Mouse (Mus musculus): ENCODE data around the gene Rrnad1. TPM values are rescaled to one million over a fixed set of nuclear protein-coding genes. Genes with fewer than 3 reads are reported as not detected.

Gene Rrnad1
- 2.5 and 5.0 TPM in 2 replicates for total RNA-seq (2015; ENCODE audit: low replicate concordance)
- total RNA-seq (2017; ENCODE audit: low replicate concordance): 4.9 and 5.3 TPM in 2 replicates

- ATAC-seq (replicated peaks; ENCODE audit: low FRiP score, poor library complexity, severe bottlenecking): peak; percentile 88
Measured at GRCm38 (mm10) chr3:87930078-87930795, at the start of gene Rrnad1, which contains the start of gene Isg20l2. Rrnad1 (minus strand) TSS chr3:87930717. Isg20l2 (plus strand) TSS chr3:87930314.

GRCm38 (mm10) chr3:87980085-87980484 lies 49.6 kb upstream of the Rrnad1 start:
- no peak for ATAC-seq (replicated peaks; ENCODE audit: low FRiP score, poor library complexity, severe bottlenecking)

DNA sequence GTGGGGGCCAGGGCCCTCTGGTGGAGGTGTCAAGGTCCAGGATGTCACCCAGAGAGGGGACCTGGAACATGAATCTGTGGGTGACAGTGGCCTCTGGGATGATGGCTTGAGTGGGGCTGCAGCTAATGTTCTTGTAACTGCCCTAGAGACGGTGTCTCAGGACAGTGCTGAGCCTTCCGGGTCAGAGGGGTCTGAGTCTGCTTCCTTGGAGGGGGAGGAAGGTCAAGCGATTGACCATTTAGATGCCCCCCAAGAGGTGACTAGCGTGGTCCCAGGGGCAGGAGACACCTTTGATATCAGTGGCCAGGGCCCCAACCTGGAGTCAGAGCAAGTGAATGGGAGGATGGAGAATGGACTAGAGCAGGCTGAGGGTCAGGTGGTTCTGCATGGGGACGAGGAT lies 49.0 kb upstream of the Rrnad1 start:
- no peak for ATAC-seq (replicated peaks; ENCODE audit: low FRiP score, poor library complexity, severe bottlenecking)

DNA sequence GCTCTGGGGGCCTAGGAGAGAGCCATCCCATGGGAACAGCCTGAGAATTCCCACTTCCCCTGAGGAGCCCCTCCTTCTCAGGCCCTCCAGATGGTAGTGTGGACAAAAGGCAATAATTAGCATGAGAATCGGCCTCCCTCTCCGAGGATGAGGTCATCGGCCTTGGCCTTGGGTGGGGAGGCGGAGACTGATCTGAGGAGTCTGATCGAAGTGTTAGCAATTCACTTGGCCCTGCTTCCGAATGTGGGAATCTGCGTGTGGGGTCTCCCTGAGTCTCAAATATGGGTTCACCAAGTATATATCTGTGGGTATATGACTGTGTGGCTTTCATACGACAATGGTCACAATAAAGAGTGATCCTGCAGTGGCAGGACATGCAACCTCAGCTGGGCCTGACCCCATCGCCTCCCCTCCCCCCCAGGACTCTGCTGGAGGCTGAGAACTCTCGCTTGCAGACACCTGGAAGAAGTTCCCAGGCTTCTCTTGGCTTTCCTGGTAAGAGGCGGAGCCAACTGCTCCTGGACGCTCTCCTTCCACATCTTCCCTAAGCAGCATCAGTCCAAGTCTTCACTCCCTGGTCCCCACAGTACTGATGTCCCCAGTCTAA lies 44.0 kb upstream of the Rrnad1 start:
- ATAC-seq (replicated peaks; ENCODE audit: low FRiP score, poor library complexity, severe bottlenecking): no peak

- no peak for ATAC-seq (replicated peaks; ENCODE audit: low FRiP score, poor library complexity, severe bottlenecking)
Measured at GRCm38 (mm10) chr3:87973593-87974380, 43.3 kb upstream of the Rrnad1 start.

DNA sequence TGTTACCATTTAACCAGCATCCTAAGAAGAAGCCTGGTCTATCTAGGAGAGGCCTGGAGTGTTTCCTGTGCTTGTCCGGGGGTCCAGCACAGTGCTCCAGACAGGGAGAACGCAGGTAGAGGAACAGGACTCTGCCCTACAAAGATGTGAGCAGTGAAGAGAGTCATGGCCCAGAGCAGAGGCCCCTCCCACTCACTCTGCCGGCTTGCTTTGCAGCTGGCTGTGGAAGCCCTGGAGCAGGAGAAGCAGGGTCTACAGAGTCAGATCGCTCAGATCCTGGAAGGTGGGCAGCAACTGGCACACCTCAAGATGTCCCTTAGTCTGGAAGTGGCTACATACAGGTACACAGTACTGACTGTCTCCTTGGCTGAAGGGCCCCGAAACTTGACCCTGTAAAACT lies 42.3 kb upstream of the Rrnad1 start:
- no peak for ATAC-seq (replicated peaks; ENCODE audit: low FRiP score, poor library complexity, severe bottlenecking)

DNA sequence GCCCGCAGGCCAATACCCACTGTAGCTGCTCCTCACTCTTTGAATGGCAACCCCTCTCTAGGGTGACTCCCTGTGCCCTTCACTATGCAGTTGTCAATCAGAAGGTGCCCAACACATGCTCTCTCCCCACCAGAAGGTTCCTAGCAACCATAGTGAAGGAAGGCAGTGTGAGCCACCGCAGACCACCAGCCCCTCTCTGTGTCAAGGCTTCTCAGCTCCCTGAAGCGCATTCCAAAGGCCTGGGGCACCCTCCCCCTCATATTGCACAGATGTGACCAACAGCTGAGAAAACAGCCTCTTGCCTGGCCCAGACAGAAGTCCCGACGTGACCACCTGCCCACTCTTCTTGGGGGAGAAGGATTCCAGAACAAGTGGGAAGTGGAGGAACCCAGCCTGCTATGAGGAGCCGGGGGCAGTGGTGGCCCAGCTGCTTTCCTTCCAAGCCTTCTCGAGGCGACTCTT lies 41.7 kb upstream of the Rrnad1 start:
- ATAC-seq (replicated peaks; ENCODE audit: low FRiP score, poor library complexity, severe bottlenecking): no peak

DNA sequence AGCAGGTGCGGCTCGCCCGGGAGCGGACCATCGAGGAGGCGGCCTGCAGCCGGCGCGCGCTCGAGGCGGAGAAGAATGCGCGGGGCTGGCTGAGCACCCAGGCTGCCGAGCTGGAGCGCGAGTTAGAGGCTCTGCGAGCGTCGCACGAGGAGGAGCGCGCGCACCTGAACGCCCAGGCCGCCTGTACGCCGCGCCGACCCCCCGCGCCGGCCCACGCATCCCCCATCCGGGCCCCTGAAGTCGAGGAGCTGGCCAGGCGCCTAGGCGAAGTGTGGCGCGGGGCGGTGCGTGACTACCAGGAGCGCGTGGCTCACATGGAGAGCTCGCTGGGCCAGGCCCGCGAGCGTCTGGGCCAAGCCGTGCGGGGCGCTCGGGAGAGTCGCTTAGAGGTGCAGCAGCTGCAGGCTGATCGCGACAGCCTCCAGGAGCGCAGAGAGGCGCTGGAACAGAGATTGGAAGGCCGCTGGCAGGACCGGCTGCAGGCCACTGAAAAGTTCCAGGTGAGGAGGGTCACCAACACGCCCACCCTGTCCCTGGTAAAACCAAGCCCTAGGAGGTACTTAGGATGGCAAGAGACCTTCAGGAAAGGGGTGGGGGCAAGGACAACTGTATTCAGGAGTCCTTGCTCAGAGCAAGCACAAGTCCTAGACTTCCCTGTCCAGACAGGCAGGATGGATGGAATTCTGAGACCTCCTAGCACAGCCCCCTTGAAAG lies 41.1 kb upstream of the Rrnad1 start:
- ATAC-seq (replicated peaks; ENCODE audit: low FRiP score, poor library complexity, severe bottlenecking): no peak

GRCm38 (mm10) chr3:87970939-87971488 lies 40.5 kb upstream of the Rrnad1 start, which contains the start of gene Nes:
Nes (plus strand) TSS chr3:87971078.
- no peak for ATAC-seq (replicated peaks; ENCODE audit: low FRiP score, poor library complexity, severe bottlenecking)

GRCm38 (mm10) chr3:87970184-87970938 lies 39.8 kb upstream of the Rrnad1 start:
- no peak for ATAC-seq (replicated peaks; ENCODE audit: low FRiP score, poor library complexity, severe bottlenecking)

DNA sequence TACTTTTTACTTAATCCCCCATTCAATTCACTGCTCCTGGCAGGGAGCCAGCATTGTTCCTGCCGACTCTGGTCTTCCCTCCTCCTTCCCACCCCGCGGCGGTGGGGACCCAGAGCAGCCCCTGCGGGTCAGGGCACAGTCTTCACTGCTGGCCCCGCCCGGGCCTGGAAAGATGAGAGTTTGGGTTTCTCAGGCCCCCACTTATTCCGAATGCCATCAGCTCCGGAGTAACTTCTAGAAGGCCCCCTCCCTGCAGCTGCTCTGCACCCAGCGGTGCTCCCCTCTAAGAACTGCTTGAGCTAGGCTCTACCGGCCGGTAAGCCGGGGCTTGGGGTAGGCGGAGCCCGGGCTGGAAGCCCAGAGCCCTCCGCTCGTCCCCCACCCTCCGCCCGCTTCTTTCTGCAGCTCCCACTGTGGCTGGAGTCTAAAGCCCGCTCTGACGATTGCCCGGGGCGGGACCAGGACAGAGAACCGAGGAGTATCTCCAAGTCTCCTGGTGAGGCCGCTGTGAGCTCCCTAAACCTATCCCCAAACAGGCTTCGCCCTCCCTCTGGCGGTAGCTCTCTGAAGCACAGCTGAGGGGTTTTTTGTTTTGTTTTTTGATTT lies 30.2 kb upstream of the Rrnad1 start:
- peak; percentile 82 for ATAC-seq (replicated peaks; ENCODE audit: low FRiP score, poor library complexity, severe bottlenecking)

- ATAC-seq (replicated peaks; ENCODE audit: low FRiP score, poor library complexity, severe bottlenecking): no peak
Measured at GRCm38 (mm10) chr3:87960191-87960585, 29.7 kb upstream of the Rrnad1 start.

- ATAC-seq (replicated peaks; ENCODE audit: low FRiP score, poor library complexity, severe bottlenecking): no peak
Measured at GRCm38 (mm10) chr3:87959371-87959770, 28.9 kb upstream of the Rrnad1 start.

- no peak for ATAC-seq (replicated peaks; ENCODE audit: low FRiP score, poor library complexity, severe bottlenecking)
Measured at GRCm38 (mm10) chr3:87958967-87959366, 28.4 kb upstream of the Rrnad1 start.

DNA sequence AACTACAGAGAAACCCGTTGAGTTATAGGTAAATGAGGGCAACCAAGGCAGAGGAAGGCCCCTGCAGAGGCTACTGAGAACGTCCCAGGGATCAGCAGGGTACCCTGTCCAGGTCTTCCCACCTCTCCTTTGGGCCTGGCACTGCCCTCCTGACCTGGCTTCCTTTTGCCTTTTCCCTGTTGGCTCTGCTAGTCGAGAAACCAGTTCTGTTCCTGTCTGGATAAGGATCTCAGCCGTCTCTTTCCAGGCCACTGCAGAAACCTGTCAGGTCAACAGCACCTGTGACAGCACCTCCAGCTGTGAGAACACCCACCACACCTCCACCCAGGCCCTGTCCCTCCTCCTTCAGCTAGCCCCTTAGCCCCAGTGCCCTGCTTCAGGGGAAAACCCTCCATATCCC lies 28.0 kb upstream of the Rrnad1 start:
- no peak for ATAC-seq (replicated peaks; ENCODE audit: low FRiP score, poor library complexity, severe bottlenecking)

DNA sequence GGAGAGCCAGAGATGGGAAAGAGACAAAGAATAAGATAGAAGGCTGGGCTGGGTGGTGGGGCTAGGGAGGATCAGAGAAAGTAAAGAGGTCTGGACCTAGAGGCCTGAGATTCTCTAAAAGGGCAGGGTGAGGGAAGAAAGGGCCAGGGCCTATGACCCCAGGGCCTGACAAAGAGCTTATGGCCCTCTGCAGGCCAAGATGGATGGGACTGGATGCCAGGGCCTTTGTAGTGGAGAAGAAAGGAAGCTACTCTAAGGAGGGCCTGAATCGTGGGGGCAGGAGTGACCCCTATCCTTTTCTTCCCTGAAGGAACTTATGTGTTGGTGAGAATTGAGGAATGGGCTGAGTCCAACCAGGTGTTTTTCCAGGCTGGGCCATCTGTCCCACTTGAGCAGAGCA lies 27.5 kb upstream of the Rrnad1 start:
- ATAC-seq (replicated peaks; ENCODE audit: low FRiP score, poor library complexity, severe bottlenecking): no peak

- ATAC-seq (replicated peaks; ENCODE audit: low FRiP score, poor library complexity, severe bottlenecking): no peak
Measured at GRCm38 (mm10) chr3:87952440-87952839, 21.9 kb upstream of the Rrnad1 start.

GRCm38 (mm10) chr3:87951946-87952345 lies 21.4 kb upstream of the Rrnad1 start:
- ATAC-seq (replicated peaks; ENCODE audit: low FRiP score, poor library complexity, severe bottlenecking): no peak
